Mouse (Mus musculus) ES-E14 (cell line): ENCODE results near the gene Tgfbr3.

Experiments
- CHD2 ChIP-seq: IDR thresholded peaks from 2 replicates; pipeline ENCODE4 v1.6.1; 2014; ENCODE audit warnings: mild to moderate bottlenecking, low read depth, low read length, inconsistent platforms
- ZNF384 ChIP-seq: IDR thresholded peaks from 2 replicates; pipeline ENCODE4 v1.6.1; 2012; ENCODE audit warnings: low read depth, low read length, inconsistent platforms

GRCm38 (mm10) chr5:107303350-107303861, 14.0 kb upstream of the Tgfbr3 start:
- TF ChIP-seq ZNF384 (no peak), CHD2 (no peak)
